Mouse (Mus musculus) kidney, postnatal 0 days (tissue): ENCODE data around the gene Kif27. TPM values are rescaled to one million over a fixed set of nuclear protein-coding genes. Genes with fewer than 3 reads are reported as not detected.

Experiments used
- ATAC-seq: fragments of 200-750 bp; cut with Nextera tagmentation; replicated peaks from 2 replicates; pipeline ENCODE4 v1.8.0; 2017; ENCODE audit warnings: low read depth, moderate number of reproducible peaks, moderate TSS enrichment, moderate library complexity; ENCODE audit not compliant: low FRiP score
- DNase-seq: peaks from one replicate; pipeline ENCODE4 v3.0.0-alpha.2; 2016; ENCODE audit warnings: low spot score
- H3K27ac ChIP-seq: fragments of 300-500 bp; sonication (generic); 2 replicates; pipeline ENCODE4 v1.5.1; 2014; ENCODE audit warnings: mild to moderate bottlenecking
- H3K27me3 ChIP-seq: fragments of 300-500 bp; sonication (generic); 2 replicates; pipeline ENCODE4 v1.6.1; 2014; ENCODE audit warnings: low read length, mixed read lengths; ENCODE audit not compliant: insufficient read depth
- H3K36me3 ChIP-seq: fragments of 300-500 bp; sonication (generic); 2 replicates; pipeline ENCODE4 v1.6.1; 2014; ENCODE audit warnings: low read length, mixed read lengths; ENCODE audit not compliant: insufficient read depth
- H3K4me1 ChIP-seq: fragments of 300-500 bp; sonication (generic); replicated peaks from 2 replicates; pipeline ENCODE4 v1.6.1; 2014; ENCODE audit warnings: antibody characterized with exemption, low read length, mixed read lengths; ENCODE audit not compliant: insufficient read depth
- H3K4me2 ChIP-seq: fragments of 300-500 bp; sonication (generic); 2 replicates; pipeline ENCODE4 v1.6.1; 2014; ENCODE audit warnings: mild to moderate bottlenecking, low read length, moderate library complexity, mixed read lengths
- H3K4me3 ChIP-seq: fragments of 300-500 bp; sonication (generic); replicated peaks from 2 replicates; pipeline ENCODE4 v1.5.1; 2014; ENCODE audit warnings: low read depth, low read length
- H3K9ac ChIP-seq: fragments of 300-500 bp; sonication (generic); 2 replicates; pipeline ENCODE4 v1.6.1; 2014; ENCODE audit warnings: low read depth, low read length
- H3K9me3 ChIP-seq: fragments of 300-500 bp; sonication (generic); replicated peaks from 2 replicates; pipeline ENCODE4 v1.6.1; 2016; ENCODE audit warnings: low read length, inconsistent platforms, mixed read lengths
- CTCF ChIP-seq: IDR thresholded peaks from 2 replicates; pipeline ENCODE4 v1.5.1; 2016; ENCODE audit warnings: antibody characterized with exemption, low read depth, mild to moderate bottlenecking, moderate library complexity
- WGBS: fragments of 180-500 bp; shearing (Covaris S2); extraction: QIAGEN DNeasy Blood & Tissue Kit; methylation state at CpG from one replicate; pipeline ENCODE4 v1.1.7; 2014; 5-methylcytosine and 5-hydroxymethylcytosine counted together
- polyA plus RNA-seq: library from polyadenylated mRNA; unstranded; fragments of >200 nt; fragmentation: Nextera tagmentation; extraction: Ambion mirVana; gene quantifications from 2 replicates; pipeline ENCODE4 v1.2.1, GENCODE M21; 2015

Gene Kif27
- polyA plus RNA-seq, 1 experiment from 2014 or later, result 0.55 TPM

- no peak for TF ChIP-seq CTCF
- H3K27ac ChIP-seq, result no peak overlapping the region
- H3K4me1 ChIP-seq, result no peaks in the 10 kb centered on the region
- no peaks in the 10 kb centered on the region for H3K27me3 ChIP-seq
- H3K4me3 ChIP-seq, result no peak overlapping the region
- ATAC-seq (no peak), DNase-seq (no peak)
- no peak overlapping the region for H3K4me2 ChIP-seq
- H3K9ac ChIP-seq, result no peak overlapping the region
- WGBS, result 82% methylated on average over 9 of the region's 9 CpGs
- H3K9me3 ChIP-seq, result no peaks in the 10 kb centered on the region
- H3K36me3 ChIP-seq, result no peaks in the 10 kb centered on the region
Measured at GRCm38 (mm10) chr13:58344505-58344904, 14.4 kb downstream of the Kif27 start.

GRCm38 (mm10) chr13:58337456-58337855, 21.5 kb downstream of the Kif27 start:
- Histone ChIP-seq H3K27ac (no peak overlapping the region), H3K9ac (no peak overlapping the region), H3K9me3 (no peaks in the 10 kb centered on the region), H3K36me3 (no peaks in the 10 kb centered on the region), H3K4me2 (no peak overlapping the region), H3K4me3 (no peak overlapping the region), H3K27me3 (no peaks in the 10 kb centered on the region), H3K4me1 (no peaks in the 10 kb centered on the region)
- no peak for ATAC-seq
- DNase-seq, result no peak
- 80% methylated on average over 12 of the region's 12 CpGs for WGBS
- no peak for TF ChIP-seq CTCF

GRCm38 (mm10) chr13:58334116-58334515, 24.8 kb downstream of the Kif27 start:
- no peak for TF ChIP-seq CTCF
- Histone ChIP-seq H3K27me3 (no peaks in the 10 kb centered on the region), H3K4me2 (no peak overlapping the region), H3K9ac (no peak overlapping the region), H3K9me3 (no peaks in the 10 kb centered on the region), H3K36me3 (no peaks in the 10 kb centered on the region), H3K27ac (no peak overlapping the region), H3K4me1 (no peaks in the 10 kb centered on the region), H3K4me3 (no peak overlapping the region)
- 94% methylated on average over 5 of the region's 5 CpGs for WGBS
- DNase-seq, result no peak
- ATAC-seq, result no peak

DNA sequence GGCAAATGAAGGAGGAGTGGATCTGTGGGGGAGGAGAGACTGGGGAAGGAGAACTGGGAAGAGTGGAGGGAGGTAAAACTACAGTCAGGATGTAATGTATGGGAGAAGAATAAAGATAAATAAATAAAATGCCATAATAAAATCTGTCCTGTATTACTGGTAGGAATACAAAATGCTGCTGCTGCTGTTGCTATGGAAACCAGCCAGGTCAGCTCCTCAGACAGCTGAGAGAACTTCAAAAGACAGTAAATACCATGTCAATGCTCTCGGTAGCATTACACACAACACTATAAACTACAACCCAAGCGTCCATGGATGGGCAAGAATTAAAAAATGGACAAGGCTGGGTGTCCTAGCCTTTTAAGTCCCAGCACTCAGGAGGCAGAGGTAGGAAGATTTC, 41.2 kb downstream of the Kif27 start:
- WGBS, result 65% methylated on average over 2 of the region's 2 CpGs
- no peaks in the 10 kb centered on the region for H3K4me1 ChIP-seq
- ATAC-seq, result no peak

DNA sequence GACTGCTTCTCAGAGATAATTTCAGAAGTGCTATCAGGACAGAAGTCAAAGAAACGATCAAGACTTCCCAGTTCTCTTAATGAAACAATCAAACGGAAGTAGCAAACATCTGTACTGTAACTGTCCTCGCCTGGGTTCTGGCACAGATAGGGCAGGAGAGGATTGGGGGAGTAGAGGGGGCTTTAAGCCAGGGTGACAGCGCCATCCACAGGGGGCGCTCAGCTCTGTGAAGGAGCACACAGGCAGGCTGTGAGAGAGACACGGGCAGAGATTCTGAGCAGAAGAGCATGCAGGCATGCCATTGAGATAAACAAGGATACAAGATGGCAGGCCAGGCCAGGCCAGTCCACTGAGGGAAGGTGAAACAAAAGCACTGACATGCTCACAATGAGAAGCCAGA, 43.9 kb downstream of the Kif27 start:
- Histone ChIP-seq H3K36me3 (no peaks in the 10 kb centered on the region), H3K9ac (no peak overlapping the region), H3K27ac (no peak overlapping the region), H3K4me2 (no peak overlapping the region), H3K27me3 (no peaks in the 10 kb centered on the region), H3K4me1 (no peaks in the 10 kb centered on the region), H3K9me3 (no peaks in the 10 kb centered on the region), H3K4me3 (no peak overlapping the region)
- WGBS, result 61% methylated on average over 6 of the region's 6 CpGs
- DNase-seq, result no peak
- TF ChIP-seq CTCF, result no peak
- ATAC-seq, result no peak

More for the DNA sequence above, 41.2 kb downstream of the Kif27 start:
- no peak for TF ChIP-seq CTCF
- Histone ChIP-seq H3K27ac (no peak overlapping the region), H3K4me2 (no peak overlapping the region), H3K4me3 (no peak overlapping the region), H3K36me3 (no peaks in the 10 kb centered on the region), H3K9ac (no peak overlapping the region), H3K9me3 (no peaks in the 10 kb centered on the region), H3K27me3 (no peaks in the 10 kb centered on the region)
- DNase-seq, result no peak

DNA sequence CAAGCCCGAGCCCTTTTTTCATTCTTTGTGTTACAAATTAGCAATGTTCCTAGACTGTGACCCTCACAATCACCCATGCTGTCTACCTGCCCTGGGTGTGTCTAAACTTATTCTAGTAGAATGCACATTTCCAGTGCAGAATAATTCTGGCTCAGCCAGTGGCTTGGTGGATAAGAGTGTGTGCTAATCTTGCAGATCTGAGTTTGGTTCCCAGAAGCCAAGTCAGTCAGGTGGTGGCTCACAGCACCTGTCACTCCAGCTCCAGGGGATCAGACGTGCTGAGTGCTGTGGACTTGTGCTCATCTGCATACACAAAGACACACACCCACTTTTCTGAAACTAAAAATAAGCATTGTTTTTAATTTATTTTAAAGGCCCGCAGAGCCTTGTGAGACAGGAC, 45.2 kb downstream of the Kif27 start:
- Histone ChIP-seq H3K4me3 (no peak overlapping the region), H3K4me1 (no peaks in the 10 kb centered on the region), H3K36me3 (no peaks in the 10 kb centered on the region), H3K9me3 (no peaks in the 10 kb centered on the region), H3K27ac (no peak overlapping the region), H3K27me3 (no peaks in the 10 kb centered on the region), H3K9ac (no peak overlapping the region), H3K4me2 (no peak overlapping the region)
- ATAC-seq (no peak), DNase-seq (no peak)
- WGBS, result 85% methylated on average over 3 of the region's 3 CpGs
- TF ChIP-seq CTCF, result no peak

GRCm38 (mm10) chr13:58311351-58311750, 47.6 kb downstream of the Kif27 start:
- WGBS, result 54% methylated on average over 3 of the region's 3 CpGs
- H3K9me3 ChIP-seq, result no peaks in the 10 kb centered on the region

More at GRCm38 (mm10) chr13:58311351-58311750, 47.6 kb downstream of the Kif27 start:
- no peaks in the 10 kb centered on the region for H3K4me1 ChIP-seq
- no peak for DNase-seq
- no peaks in the 10 kb centered on the region for H3K27me3 ChIP-seq
- H3K9ac ChIP-seq, result no peak overlapping the region
- no peak overlapping the region for H3K4me3 ChIP-seq
- no peaks in the 10 kb centered on the region for H3K36me3 ChIP-seq
- no peak overlapping the region for H3K4me2 ChIP-seq
- H3K27ac ChIP-seq, result no peak overlapping the region
- no peak; the same call in 1 of the 2 replicates for ATAC-seq
- TF ChIP-seq CTCF, result peak; percentile 53; the same call in 1 of the 2 replicates
